Comparison of ENCODE assay signal across 24 mouse cellular contexts in genomic region chr2:93083317-93083716, GRCm38 (mm10). TPM values are rescaled to one million over a fixed set of nuclear protein-coding genes. Genes with fewer than 3 reads are reported as not detected.
DNase-seq lines count a peak whose midpoint lies in the region; ATAC-seq and TF ChIP-seq lines count a peak whose summit lies in the region.
"Had no signal": no experiment of that assay in that cellular context is flagged by ENCODE, and none has a peak within 500 bp of the region (broad histone marks: within the 10 kb centered on the region; RNA-seq: fewer than 3 reads in every experiment).

No protein-coding gene starts in this region.

- no peak for ATAC-seq in hindbrain, embryonic 11.5 days (ENCODE audit: low FRiP score)
- no peak for ATAC-seq in kidney, postnatal 0 days (replicated peaks; ENCODE audit: low FRiP score, low read depth)
- ATAC-seq in neural tube, embryonic 13.5 days (ENCODE audit: low read depth) = no peak
- no peak for ATAC-seq in neural tube, embryonic 15.5 days (ENCODE audit: low FRiP score)
- ATAC-seq: intestine, postnatal 0 days; liver, embryonic 12.5 days; liver, postnatal 0 days; midbrain, embryonic 16.5 days had no signal

- H3K4me3 ChIP-seq in hindbrain, embryonic 10.5 days = no peak overlapping the region
- H3K4me3 ChIP-seq in hindbrain, embryonic 11.5 days (ENCODE audit: low read depth, low read length) = no peak overlapping the region
- H3K4me3 ChIP-seq in kidney, postnatal 0 days (replicated peaks; ENCODE audit: low read depth, low read length) = no peak overlapping the region
- no peak overlapping the region for H3K4me3 ChIP-seq in neural tube, embryonic 13.5 days
- no peak overlapping the region for H3K4me3 ChIP-seq in neural tube, embryonic 15.5 days (replicated peaks)
- H3K4me3 ChIP-seq: embryonic facial prominence, embryonic 12.5 days; layer of hippocampus, adult 2 months; liver, embryonic 12.5 days had no signal

- no peak overlapping the region for H3K9ac ChIP-seq in hindbrain, embryonic 11.5 days (ENCODE audit: low read depth, low read length)
- H3K9ac ChIP-seq in kidney, postnatal 0 days (ENCODE audit: low read depth, low read length) = no peak overlapping the region
- H3K9ac ChIP-seq in neural tube, embryonic 13.5 days = no peak overlapping the region
- H3K9ac ChIP-seq in neural tube, embryonic 15.5 days (replicated peaks) = no peak overlapping the region
- H3K9ac ChIP-seq: embryonic facial prominence, embryonic 12.5 days; hindbrain, embryonic 14.5 days; liver, embryonic 12.5 days; liver, postnatal 0 days had no signal

- H3K4me2 ChIP-seq in hindbrain, embryonic 11.5 days (replicated peaks; ENCODE audit: low read depth, low read length) = no peak overlapping the region
- no peak overlapping the region for H3K4me2 ChIP-seq in kidney, postnatal 0 days (ENCODE audit: low read length)
- H3K4me2 ChIP-seq in neural tube, embryonic 13.5 days = no peak overlapping the region
- H3K4me2 ChIP-seq in neural tube, embryonic 15.5 days = no peak overlapping the region
- H3K4me2 ChIP-seq: embryonic facial prominence, embryonic 12.5 days; hindbrain, embryonic 14.5 days; liver, embryonic 12.5 days; midbrain, embryonic 11.5 days had no signal

- TF ChIP-seq CTCF in kidney, postnatal 0 days (IDR thresholded peaks at IDR 0.05; ENCODE audit: low read depth) = no peak

- peaks cover 60% of the 10 kb centered on the region for H3K4me1 ChIP-seq in hindbrain, embryonic 10.5 days (replicated peaks)
- peaks cover 8% of the 10 kb centered on the region; the same call in 1 of the 2 replicates for H3K4me1 ChIP-seq in hindbrain, embryonic 11.5 days (replicated peaks; ENCODE audit: control insufficient read depth, insufficient read depth, low read length)
- peaks cover 5% of the 10 kb centered on the region; the same call in 1 of the 2 replicates for H3K4me1 ChIP-seq in kidney, postnatal 0 days (replicated peaks; ENCODE audit: insufficient read depth, low read length)
- H3K4me1 ChIP-seq in neural tube, embryonic 13.5 days (replicated peaks) = peaks cover 33% of the 10 kb centered on the region
- peaks cover 8% of the 10 kb centered on the region for H3K4me1 ChIP-seq in neural tube, embryonic 15.5 days
- H3K4me1 ChIP-seq: liver, embryonic 12.5 days had no signal

- H3K27me3 ChIP-seq in hindbrain, embryonic 10.5 days (ENCODE audit: insufficient read depth, poor library complexity, severe bottlenecking) = no peaks in the 10 kb centered on the region
- no peaks in the 10 kb centered on the region for H3K27me3 ChIP-seq in hindbrain, embryonic 11.5 days (ENCODE audit: control insufficient read depth, insufficient read depth, low read length)
- no peaks in the 10 kb centered on the region for H3K27me3 ChIP-seq in kidney, postnatal 0 days (ENCODE audit: insufficient read depth, low read length)
- H3K27me3 ChIP-seq in neural tube, embryonic 13.5 days = no peaks in the 10 kb centered on the region
- H3K27me3 ChIP-seq in neural tube, embryonic 15.5 days (replicated peaks) = no peaks in the 10 kb centered on the region
- H3K27me3 ChIP-seq: embryonic facial prominence, embryonic 12.5 days; liver, embryonic 12.5 days had no signal

- WGBS in hindbrain, embryonic 10.5 days = 46% methylated on average over 4 of the region's 4 CpGs
- 47% methylated on average over 4 of the region's 4 CpGs for WGBS in hindbrain, embryonic 11.5 days
- WGBS in kidney, postnatal 0 days = 31% methylated on average over 4 of the region's 4 CpGs
- WGBS in neural tube, embryonic 13.5 days = 49% methylated on average over 4 of the region's 4 CpGs
- 48% methylated on average over 4 of the region's 4 CpGs for WGBS in neural tube, embryonic 15.5 days

- H3K9me3 ChIP-seq in hindbrain, embryonic 10.5 days = no peaks in the 10 kb centered on the region
- H3K9me3 ChIP-seq in hindbrain, embryonic 11.5 days (ENCODE audit: control insufficient read depth, low read length) = no peaks in the 10 kb centered on the region
- H3K9me3 ChIP-seq in kidney, postnatal 0 days (replicated peaks; ENCODE audit: low read length) = no peaks in the 10 kb centered on the region
- H3K9me3 ChIP-seq in neural tube, embryonic 13.5 days = no peaks in the 10 kb centered on the region
- H3K9me3 ChIP-seq in neural tube, embryonic 15.5 days (replicated peaks) = no peaks in the 10 kb centered on the region
- H3K9me3 ChIP-seq: embryonic facial prominence, embryonic 12.5 days; G1E; liver, embryonic 12.5 days had no signal

- DNase-seq in hindbrain, embryonic 10.5 days (ENCODE audit: low spot score) = no peak
- no peak for DNase-seq in hindbrain, embryonic 11.5 days (ENCODE audit: low spot score)
- peak; percentile 35 for DNase-seq in kidney, postnatal 0 days (ENCODE audit: low spot score)
- DNase-seq in kidney, adult 18-20 months = no peak
- no peak for DNase-seq in left cerebral cortex, adult 11 months (ENCODE audit: low spot score)
- DNase-seq: adrenal gland, postnatal 10 days; cerebellum, adult 11 months; cerebellum, adult 9-11 months; gastrocnemius, postnatal 14 days; kidney, postnatal 25 days; left cerebral cortex, postnatal 4 days; liver, postnatal 0 days; right cerebral cortex, postnatal 4 days; thymus, postnatal 14 days had no signal

- H3K27ac ChIP-seq in hindbrain, embryonic 10.5 days = 0 out of 2 replicates have a peak overlapping the region, but pooled peaks have one; percentile 62
- H3K27ac ChIP-seq in hindbrain, embryonic 11.5 days (ENCODE audit: low read depth, low read length) = no peak overlapping the region
- H3K27ac ChIP-seq in kidney, postnatal 0 days = no peak overlapping the region
- H3K27ac ChIP-seq in neural tube, embryonic 13.5 days (replicated peaks) = peak overlapping the region; percentile 34; the same call in 1 of the 2 replicates
- H3K27ac ChIP-seq in neural tube, embryonic 15.5 days (replicated peaks) = no peak overlapping the region
- H3K27ac ChIP-seq: embryonic facial prominence, embryonic 12.5 days; hindbrain, embryonic 14.5 days; layer of hippocampus, adult 2 months; liver, embryonic 12.5 days had no signal

- H3K36me3 ChIP-seq in hindbrain, embryonic 10.5 days = no peaks in the 10 kb centered on the region
- no peaks in the 10 kb centered on the region for H3K36me3 ChIP-seq in hindbrain, embryonic 11.5 days (ENCODE audit: control insufficient read depth, insufficient read depth, low read length)
- H3K36me3 ChIP-seq in kidney, postnatal 0 days (ENCODE audit: insufficient read depth, low read length) = no peaks in the 10 kb centered on the region
- no peaks in the 10 kb centered on the region for H3K36me3 ChIP-seq in neural tube, embryonic 13.5 days
- H3K36me3 ChIP-seq in neural tube, embryonic 15.5 days = no peaks in the 10 kb centered on the region
- H3K36me3 ChIP-seq: embryonic facial prominence, embryonic 12.5 days; G1E; liver, embryonic 12.5 days had no signal

RNA-seq across cellular contexts. Expression of gene Prdm11, which starts 37.4 kb away (rescaled TPM):
- polyA plus RNA-seq in hindbrain, embryonic 10.5 days (2016; fragmentation: Nextera tagmentation; extraction: Ambion mirVana) = 2.1 and 2.3 TPM in 2 replicates
- 1.5 and 2.2 TPM in 2 replicates for polyA plus RNA-seq in hindbrain, embryonic 11.5 days (2014; fragmentation: Nextera tagmentation; extraction: Ambion mirVana)
- polyA plus RNA-seq in kidney, postnatal 0 days (2015; fragmentation: Nextera tagmentation; extraction: Ambion mirVana) = 3.7 and 4.9 TPM in 2 replicates
- polyA plus RNA-seq in neural tube, embryonic 13.5 days (2015; fragmentation: Nextera tagmentation; extraction: Ambion mirVana) = 1.8 and 2.2 TPM in 2 replicates
- 3.2 and 3.9 TPM in 2 replicates for polyA plus RNA-seq in neural tube, embryonic 15.5 days (2015; fragmentation: Nextera tagmentation; extraction: Ambion mirVana)

Comparison
In these comparisons a context has a peak if more than half of its experiments do, and no peak if none do; other contexts are left out.
1. H3K27ac ChIP-seq: peak in hindbrain, embryonic 10.5 days (single experiment) and neural tube, embryonic 13.5 days (single experiment); none in hindbrain, embryonic 11.5 days (single experiment), kidney, postnatal 0 days (single experiment) and neural tube, embryonic 15.5 days (single experiment).